Mouse (Mus musculus) hindbrain, embryonic 15.5 days (tissue): ENCODE data around the gene Topbp1. TPM values are rescaled to one million over a fixed set of nuclear protein-coding genes. Genes with fewer than 3 reads are reported as not detected.

Experiments
- ATAC-seq: fragments of 200-750 bp; cut with Nextera tagmentation; 2 replicates; pipeline ENCODE4 v1.8.0; 2017; ENCODE audit warnings: low read depth, moderate number of reproducible peaks, moderate TSS enrichment; ENCODE audit not compliant: low FRiP score
- H3K27ac ChIP-seq: fragments of 300-500 bp; sonication (generic); replicated peaks from 2 replicates; pipeline ENCODE4 v1.5.1; 2015; ENCODE audit warnings: mild to moderate bottlenecking, inconsistent platforms
- H3K27me3 ChIP-seq: fragments of 300-500 bp; sonication (generic); 2 replicates; pipeline ENCODE4 v1.6.1; 2015; ENCODE audit warnings: control low read depth, inconsistent platforms
- H3K36me3 ChIP-seq: fragments of 300-500 bp; sonication (generic); 2 replicates; pipeline ENCODE4 v1.6.1; 2015; ENCODE audit warnings: control low read depth, inconsistent platforms
- H3K4me1 ChIP-seq: fragments of 300-500 bp; sonication (generic); replicated peaks from 2 replicates; pipeline ENCODE4 v1.6.1; 2015; ENCODE audit warnings: control low read depth, inconsistent platforms
- H3K4me2 ChIP-seq: fragments of 300-500 bp; sonication (generic); 2 replicates; pipeline ENCODE4 v1.6.1; 2015; ENCODE audit warnings: moderate library complexity, mild to moderate bottlenecking, inconsistent platforms
- H3K4me3 ChIP-seq: fragments of 300-500 bp; sonication (generic); 2 replicates; pipeline ENCODE4 v1.5.1; 2015; ENCODE audit warnings: mild to moderate bottlenecking, inconsistent platforms
- H3K9ac ChIP-seq: fragments of 300-500 bp; sonication (generic); 2 replicates; pipeline ENCODE4 v1.6.1; 2015; ENCODE audit warnings: inconsistent platforms
- H3K9me3 ChIP-seq: fragments of 300-500 bp; sonication (generic); 2 replicates; pipeline ENCODE4 v1.6.1; 2016; ENCODE audit warnings: control low read depth, inconsistent platforms
- WGBS: fragments of 180-500 bp; shearing (Covaris S2); methylation state at CpG from one replicate; pipeline ENCODE4 v1.1.7; 2015; 5-methylcytosine and 5-hydroxymethylcytosine counted together
- polyA plus RNA-seq: library from polyadenylated mRNA; unstranded; fragments of >200 nt; fragmentation: Nextera tagmentation; extraction: Ambion mirVana; gene quantifications from 2 replicates; pipeline ENCODE4 v1.2.1, GENCODE M21; 2015

The Topbp1 gene
- 19.7 and 20.9 TPM in 2 replicates for polyA plus RNA-seq

DNA sequence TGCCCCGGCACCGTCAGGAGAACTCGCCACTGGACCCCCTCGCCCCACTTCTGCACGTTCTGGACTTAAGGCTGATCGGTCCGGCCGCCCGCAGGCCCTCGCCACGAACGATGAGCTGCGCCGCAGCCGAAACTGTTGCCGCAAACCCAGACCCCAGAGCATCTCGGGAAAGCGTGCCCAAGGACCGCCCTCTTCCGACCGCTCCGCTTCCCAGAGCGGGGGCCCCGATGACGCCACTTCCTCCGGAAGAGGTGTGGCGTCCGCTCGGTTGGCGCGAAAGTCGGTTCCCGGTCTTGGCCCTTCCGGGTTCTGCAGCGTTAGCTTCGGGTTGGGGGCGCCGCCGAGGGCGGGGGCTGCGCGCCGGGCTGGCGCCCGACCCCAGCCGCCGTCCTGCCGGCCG is at the start of gene Topbp1, which contains the start of gene 1300017J02Rik:
Topbp1 (plus strand) TSS at position 289 of the 400 bp plus-strand sequence.
1300017J02Rik (minus strand) TSS at position 156 of the 400 bp plus-strand sequence.
- WGBS = under 1% methylated on average over 34 of the region's 49 CpGs
- peaks cover 14% of the 10 kb centered on the region for H3K36me3 ChIP-seq
- H3K9ac ChIP-seq = peak within 1 kb of the TSS; percentile 75

GRCm38 (mm10) chr9:103265778-103266177 is 39.2 kb upstream of the Topbp1 start:
- 83% methylated on average over 4 of the region's 4 CpGs for WGBS
- no peaks in the 10 kb centered on the region for H3K27me3 ChIP-seq
- H3K27ac ChIP-seq = no peak overlapping the region
- no peak overlapping the region for H3K4me3 ChIP-seq
- H3K4me1 ChIP-seq = peaks cover under 1% of the 10 kb centered on the region; the same call in 1 of the 2 replicates
- no peak overlapping the region for H3K9ac ChIP-seq
- no peak for ATAC-seq
- H3K9me3 ChIP-seq = no peaks in the 10 kb centered on the region
- H3K4me2 ChIP-seq = no peak overlapping the region
- H3K36me3 ChIP-seq = no peaks in the 10 kb centered on the region

More for the DNA sequence above, at the start of gene Topbp1, which contains the start of gene 1300017J02Rik:
- H3K27me3 ChIP-seq = no peaks in the 10 kb centered on the region
- H3K27ac ChIP-seq = peak within 1 kb of the TSS; percentile 90
- peak within 1 kb of the TSS; percentile 87 for H3K4me2 ChIP-seq
- H3K9me3 ChIP-seq = no peaks in the 10 kb centered on the region
- peaks cover 22% of the 10 kb centered on the region for H3K4me1 ChIP-seq
- peak; percentile 98 for ATAC-seq
- peak within 1 kb of the TSS; percentile 85 for H3K4me3 ChIP-seq

DNA sequence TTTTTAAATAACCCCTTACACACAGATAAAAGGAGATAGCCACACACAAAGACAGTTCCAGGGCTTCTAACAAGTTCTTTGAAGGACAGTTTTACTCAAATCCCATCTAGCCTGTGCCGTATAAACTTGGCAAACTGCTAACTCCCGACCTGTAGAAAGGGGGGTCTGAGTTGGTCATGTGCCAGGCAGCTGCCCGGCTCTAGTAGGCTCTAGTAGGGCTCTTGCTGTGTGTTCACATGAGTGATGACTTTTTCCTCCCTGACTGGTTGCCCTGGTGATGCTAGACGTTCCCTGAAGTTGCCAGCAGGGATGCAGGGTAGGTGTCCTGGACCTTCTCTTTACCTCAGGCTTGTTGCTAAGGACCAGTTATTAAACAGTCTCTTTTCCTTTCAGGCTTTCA is 33.9 kb upstream of the Topbp1 start:
- Histone ChIP-seq H3K4me1 (peaks cover 6% of the 10 kb centered on the region; the same call in 1 of the 2 replicates), H3K9me3 (no peaks in the 10 kb centered on the region), H3K27ac (no peak overlapping the region), H3K4me3 (no peak overlapping the region), H3K9ac (no peak overlapping the region), H3K36me3 (no peaks in the 10 kb centered on the region), H3K4me2 (no peak overlapping the region), H3K27me3 (no peaks in the 10 kb centered on the region)
- 23% methylated on average over 4 of the region's 4 CpGs for WGBS
- ATAC-seq = no peak

GRCm38 (mm10) chr9:103274819-103275218 is 30.2 kb upstream of the Topbp1 start:
- WGBS = 89% methylated on average over 8 of the region's 8 CpGs
- no peaks in the 10 kb centered on the region for H3K36me3 ChIP-seq

DNA sequence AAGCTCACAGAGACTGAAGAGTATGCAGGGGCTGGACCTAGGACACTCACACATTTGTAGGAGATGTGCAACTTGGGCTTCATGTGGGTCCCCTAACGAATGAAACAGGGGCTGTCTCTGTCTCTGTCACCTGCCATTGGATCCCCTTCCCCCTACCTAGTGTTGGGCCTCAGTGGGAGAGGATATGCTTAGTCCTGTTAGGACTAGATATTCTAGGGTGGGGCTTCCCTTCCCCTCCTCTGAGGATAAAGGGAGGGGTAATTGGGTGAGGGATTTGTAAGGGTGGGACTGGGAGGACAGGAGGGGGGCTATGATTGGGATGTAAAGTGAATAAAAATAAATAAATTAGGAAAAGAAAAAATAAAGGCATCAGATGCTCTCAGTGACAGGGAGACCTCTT is 29.3 kb upstream of the Topbp1 start:
- Histone ChIP-seq H3K27me3 (no peaks in the 10 kb centered on the region), H3K4me3 (no peak overlapping the region), H3K36me3 (no peaks in the 10 kb centered on the region), H3K27ac (no peak overlapping the region), H3K4me1 (peaks cover 6% of the 10 kb centered on the region; the same call in 1 of the 2 replicates), H3K9ac (no peak overlapping the region), H3K9me3 (no peaks in the 10 kb centered on the region), H3K4me2 (no peak overlapping the region)
- ATAC-seq = no peak
- WGBS = 92% methylated on average over 1 of the region's 1 CpGs

More at GRCm38 (mm10) chr9:103274819-103275218, 30.2 kb upstream of the Topbp1 start:
- no peak overlapping the region for H3K27ac ChIP-seq
- no peak for ATAC-seq
- H3K9ac ChIP-seq = no peak overlapping the region
- no peak overlapping the region for H3K4me3 ChIP-seq
- H3K27me3 ChIP-seq = no peaks in the 10 kb centered on the region
- H3K4me1 ChIP-seq = peaks cover 6% of the 10 kb centered on the region; the same call in 1 of the 2 replicates
- H3K9me3 ChIP-seq = no peaks in the 10 kb centered on the region
- no peak overlapping the region for H3K4me2 ChIP-seq

DNA sequence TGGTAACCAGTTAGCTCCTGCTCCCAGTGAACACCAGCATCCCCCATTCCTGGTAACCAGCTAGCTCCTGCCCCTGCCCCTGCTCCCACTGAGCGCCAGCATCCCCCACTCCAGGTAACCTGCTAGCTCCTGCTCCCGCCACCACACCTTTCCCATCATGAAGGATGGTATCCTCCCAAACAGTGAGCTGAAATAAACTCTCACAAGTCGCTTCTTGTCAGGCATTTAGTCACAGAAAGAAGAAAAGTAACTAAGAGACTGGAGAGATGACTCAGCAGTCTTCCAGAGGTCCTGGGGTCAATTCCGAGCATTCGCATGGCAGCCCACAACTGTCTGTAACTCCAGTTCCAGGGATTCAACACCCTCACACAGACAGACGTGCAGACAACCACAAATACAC is 28.1 kb upstream of the Topbp1 start:
- no peak overlapping the region for H3K4me2 ChIP-seq
- H3K4me3 ChIP-seq = no peak overlapping the region
- no peaks in the 10 kb centered on the region for H3K9me3 ChIP-seq
- no peaks in the 10 kb centered on the region for H3K36me3 ChIP-seq
- H3K27ac ChIP-seq = no peak overlapping the region
- H3K4me1 ChIP-seq = no peaks in the 10 kb centered on the region
- 91% methylated on average over 6 of the region's 6 CpGs for WGBS
- H3K27me3 ChIP-seq = no peaks in the 10 kb centered on the region
- H3K9ac ChIP-seq = no peak overlapping the region
- ATAC-seq = no peak

DNA sequence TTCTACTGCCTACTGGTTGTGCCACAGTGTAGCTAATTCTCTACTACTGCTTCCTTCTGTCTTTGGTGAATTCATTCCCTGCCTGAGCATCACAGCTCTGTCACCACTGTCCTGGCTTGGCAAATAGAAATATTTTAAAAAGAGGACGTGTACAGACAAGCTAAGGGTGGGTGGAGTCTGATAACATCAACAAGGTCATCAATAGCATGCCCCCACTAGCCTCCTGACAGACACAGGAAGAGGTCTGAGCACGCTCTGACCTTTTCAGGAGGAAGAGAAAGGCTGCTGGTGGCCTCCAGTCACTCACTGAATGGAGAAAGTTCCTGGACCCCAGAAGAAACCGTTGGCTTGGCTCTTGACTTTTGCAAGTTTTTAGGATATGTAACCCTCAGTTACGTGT is 18.6 kb upstream of the Topbp1 start:
- H3K9me3 ChIP-seq = no peaks in the 10 kb centered on the region
- 59% methylated on average over 4 of the region's 4 CpGs for WGBS
- no peaks in the 10 kb centered on the region for H3K4me1 ChIP-seq
- no peak overlapping the region for H3K4me3 ChIP-seq
- no peaks in the 10 kb centered on the region for H3K27me3 ChIP-seq
- ATAC-seq = no peak
- no peak overlapping the region for H3K27ac ChIP-seq
- no peak overlapping the region for H3K4me2 ChIP-seq
- no peaks in the 10 kb centered on the region for H3K36me3 ChIP-seq
- H3K9ac ChIP-seq = no peak overlapping the region

DNA sequence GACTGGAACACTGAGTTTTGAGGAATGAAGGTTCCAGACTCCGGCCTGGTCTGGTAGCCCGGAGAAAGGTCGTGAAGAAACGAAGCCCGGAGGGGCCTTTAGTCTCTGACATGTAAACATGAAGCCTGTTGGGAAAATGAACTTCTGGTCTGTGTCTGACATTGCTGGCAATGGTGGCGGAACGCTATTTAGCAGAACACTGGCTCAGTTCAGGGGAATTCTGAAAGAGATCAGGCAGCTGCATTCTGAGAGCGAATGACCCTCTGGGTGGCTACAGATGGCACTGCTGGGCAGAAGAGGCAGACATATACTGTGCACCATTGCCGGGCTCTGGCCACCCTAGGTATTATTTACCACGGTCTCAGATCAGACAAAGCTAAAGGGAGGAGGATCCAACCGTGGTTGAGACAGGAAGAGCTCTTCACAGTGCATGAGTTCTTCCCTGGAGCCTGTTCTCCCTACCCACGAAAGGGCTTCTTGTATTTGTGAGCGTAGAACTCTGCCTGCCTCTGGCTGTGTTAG is 18.1 kb upstream of the Topbp1 start:
- no peak for ATAC-seq
- Histone ChIP-seq H3K9me3 (no peaks in the 10 kb centered on the region), H3K4me3 (no peak overlapping the region), H3K36me3 (no peaks in the 10 kb centered on the region), H3K27ac (no peak overlapping the region), H3K27me3 (no peaks in the 10 kb centered on the region), H3K4me1 (no peaks in the 10 kb centered on the region), H3K9ac (no peak overlapping the region), H3K4me2 (no peak overlapping the region)
- 68% methylated on average over 13 of the region's 13 CpGs for WGBS

DNA sequence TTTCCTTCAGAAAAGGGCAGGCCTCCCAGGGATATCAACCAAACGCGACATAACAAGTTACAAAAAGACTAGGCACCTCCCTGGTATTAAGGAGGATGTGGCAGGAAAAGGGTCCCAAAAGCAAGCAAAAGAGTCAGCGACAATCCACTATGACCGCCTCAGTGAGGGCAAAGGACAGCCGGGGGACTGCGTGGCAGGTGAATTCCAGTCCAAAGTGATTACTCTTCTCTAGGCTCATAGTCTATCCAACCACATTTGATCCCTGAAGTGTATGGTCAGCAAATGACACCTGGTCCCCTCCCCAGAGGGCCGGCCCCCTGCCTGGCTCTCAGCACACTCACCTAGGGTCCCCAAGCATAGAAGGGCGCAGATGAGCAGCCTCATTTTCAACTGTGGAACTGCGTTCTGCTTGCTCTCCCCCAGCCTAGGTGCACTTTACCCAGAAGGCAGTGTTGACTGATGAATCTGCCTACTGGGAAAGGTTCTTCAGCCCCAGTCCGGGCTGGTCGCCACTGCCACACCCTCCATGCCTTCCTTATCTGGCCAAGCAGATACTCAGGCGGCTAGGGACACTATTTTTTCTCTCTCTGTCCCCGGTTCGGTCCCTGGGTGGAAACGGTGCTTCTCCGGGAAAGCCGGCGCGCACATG is 17.1 kb upstream of the Topbp1 start:
- no peaks in the 10 kb centered on the region for H3K36me3 ChIP-seq
- ATAC-seq = no peak
- no peaks in the 10 kb centered on the region for H3K27me3 ChIP-seq
- no peak overlapping the region for H3K4me3 ChIP-seq
- no peaks in the 10 kb centered on the region for H3K4me1 ChIP-seq
- 88% methylated on average over 19 of the region's 19 CpGs for whole genome bisulfite sequencing
- no peaks in the 10 kb centered on the region for H3K9me3 ChIP-seq
- H3K27ac ChIP-seq = no peak overlapping the region
- H3K9ac ChIP-seq = no peak overlapping the region
- no peak overlapping the region for H3K4me2 ChIP-seq

DNA sequence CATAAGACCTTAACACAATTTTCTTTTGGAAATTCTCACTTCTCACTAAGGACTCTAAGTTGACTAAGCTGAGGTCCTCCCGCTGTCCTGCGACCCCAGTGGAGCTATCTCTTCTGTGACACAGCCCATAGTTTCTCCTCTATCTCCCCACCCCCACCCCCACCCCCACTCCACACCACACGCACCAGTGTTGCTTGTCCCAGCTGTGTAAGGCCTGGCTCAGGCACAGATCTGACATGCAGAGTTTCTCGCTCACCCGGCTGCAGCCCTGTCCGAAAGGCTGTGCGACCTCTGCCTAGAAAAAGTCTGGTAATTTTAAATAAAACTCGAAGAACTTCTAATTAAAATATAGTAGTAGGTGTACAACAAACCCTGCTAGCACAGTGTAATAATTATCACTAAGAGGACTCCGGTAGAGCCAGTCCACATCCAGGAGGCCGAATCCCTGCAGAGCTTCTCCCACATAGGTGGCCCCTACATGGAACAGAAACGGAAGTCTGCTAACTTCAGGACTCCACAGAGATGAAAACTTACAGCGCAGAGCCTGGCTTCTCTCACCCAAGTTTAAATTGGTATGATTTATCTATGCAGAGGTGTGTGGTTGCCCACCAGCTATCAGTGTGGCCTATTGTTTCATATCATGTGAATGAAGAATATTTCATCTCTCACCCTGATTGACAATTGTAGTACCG is 16.4 kb upstream of the Topbp1 start:
- no peak for ATAC-seq
- no peaks in the 10 kb centered on the region for H3K27me3 ChIP-seq
- H3K27ac ChIP-seq = no peak overlapping the region
- WGBS = 92% methylated on average over 13 of the region's 13 CpGs
- H3K4me2 ChIP-seq = no peak overlapping the region
- H3K4me3 ChIP-seq = no peak overlapping the region
- no peak overlapping the region for H3K9ac ChIP-seq
- H3K36me3 ChIP-seq = no peaks in the 10 kb centered on the region
- H3K9me3 ChIP-seq = no peaks in the 10 kb centered on the region
- H3K4me1 ChIP-seq = no peaks in the 10 kb centered on the region

DNA sequence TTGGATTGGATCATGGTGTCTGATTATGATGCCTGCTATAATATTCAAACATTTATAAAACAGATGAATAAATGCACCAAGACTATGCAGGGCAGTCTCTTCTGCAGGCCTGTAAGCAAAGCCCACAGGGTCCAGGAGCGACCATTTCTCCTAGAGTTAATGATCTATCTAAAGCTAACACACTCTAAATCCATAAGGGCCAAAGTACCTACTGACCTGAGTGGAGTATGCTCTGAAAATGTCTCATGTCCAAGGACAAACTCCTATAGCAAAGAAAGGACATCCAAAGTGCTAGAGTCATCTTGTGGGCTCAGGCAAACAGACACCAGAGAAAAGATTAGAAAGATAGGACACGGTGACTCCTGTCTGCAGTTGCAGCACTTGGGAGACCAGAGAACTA is 10.5 kb upstream of the Topbp1 start:
- Histone ChIP-seq H3K36me3 (no peaks in the 10 kb centered on the region), H3K4me3 (no peak overlapping the region), H3K4me2 (no peak overlapping the region), H3K4me1 (no peaks in the 10 kb centered on the region), H3K27ac (no peak overlapping the region), H3K9ac (no peak overlapping the region), H3K9me3 (no peaks in the 10 kb centered on the region), H3K27me3 (no peaks in the 10 kb centered on the region)
- ATAC-seq = no peak
- 94% methylated on average over 2 of the region's 2 CpGs for WGBS

DNA sequence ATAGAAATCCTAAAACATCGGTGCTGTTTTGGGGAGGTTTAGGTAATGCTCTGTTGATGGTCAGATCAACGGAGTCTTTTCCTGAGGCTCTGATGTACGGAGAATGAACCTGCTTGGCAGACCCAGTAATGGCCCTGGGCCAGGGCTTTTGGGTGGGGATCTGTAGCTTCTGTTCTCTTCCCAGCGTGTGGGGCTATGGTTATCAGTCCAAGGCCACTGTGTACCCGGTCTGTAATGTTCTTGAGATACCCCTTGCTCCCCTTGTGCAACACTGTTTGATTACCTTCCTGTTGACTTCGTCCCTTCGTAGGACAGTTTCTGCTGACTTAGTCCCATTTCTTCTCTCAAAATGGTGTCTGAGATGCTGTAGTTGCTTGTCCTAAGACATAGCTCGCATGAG is 3.9 kb upstream of the Topbp1 start:
- WGBS = 95% methylated on average over 8 of the region's 8 CpGs
- Histone ChIP-seq H3K36me3 (no peaks in the 10 kb centered on the region), H3K9ac (no peak overlapping the region), H3K4me2 (no peak overlapping the region), H3K27ac (no peak overlapping the region), H3K4me1 (peaks cover 12% of the 10 kb centered on the region), H3K9me3 (no peaks in the 10 kb centered on the region), H3K4me3 (no peak overlapping the region), H3K27me3 (no peaks in the 10 kb centered on the region)
- ATAC-seq = no peak
